Mouse (Mus musculus) lung, embryonic 16.5 days (tissue): ENCODE data around the gene Gm49387. TPM values are rescaled to one million over a fixed set of nuclear protein-coding genes. Genes with fewer than 3 reads are reported as not detected.

Experiments
- ATAC-seq: fragments of 200-750 bp; cut with Nextera tagmentation; 2 replicates; pipeline ENCODE4 v1.8.0; 2017; ENCODE audit warnings: low read depth, mild to moderate bottlenecking, moderate library complexity
- H3K27ac ChIP-seq: fragments of 300-500 bp; sonication (generic); 2 replicates; pipeline ENCODE4 v1.5.1; 2014; ENCODE audit warnings: mild to moderate bottlenecking, control low read depth, low read length
- H3K27me3 ChIP-seq: fragments of 300-500 bp; sonication (generic); 2 replicates; pipeline ENCODE4 v1.6.1; 2014; ENCODE audit warnings: low read depth, low read length, mixed read lengths; ENCODE audit not compliant: control insufficient read depth, insufficient read depth
- H3K36me3 ChIP-seq: fragments of 300-500 bp; sonication (generic); 2 replicates; pipeline ENCODE4 v1.6.1; 2014; ENCODE audit warnings: low read length; ENCODE audit not compliant: control insufficient read depth, insufficient read depth
- H3K4me1 ChIP-seq: fragments of 300-500 bp; sonication (generic); replicated peaks from 2 replicates; pipeline ENCODE4 v1.6.1; 2014; ENCODE audit warnings: low read length, mixed read lengths; ENCODE audit not compliant: control insufficient read depth, insufficient read depth
- H3K4me2 ChIP-seq: fragments of 300-500 bp; sonication (generic); 2 replicates; pipeline ENCODE4 v1.6.1; 2014; ENCODE audit warnings: low read depth, low read length, control low read depth
- H3K4me3 ChIP-seq: fragments of 300-500 bp; sonication (generic); 2 replicates; pipeline ENCODE4 v1.5.1; 2014; ENCODE audit warnings: mild to moderate bottlenecking, low read length, control low read depth
- H3K9ac ChIP-seq: fragments of 300-500 bp; sonication (generic); 2 replicates; pipeline ENCODE4 v1.6.1; 2014; ENCODE audit warnings: low read length, control low read depth
- H3K9me3 ChIP-seq: fragments of 300-500 bp; sonication (generic); 2 replicates; pipeline ENCODE4 v1.6.1; 2016; ENCODE audit warnings: low read length; ENCODE audit not compliant: control insufficient read depth
- WGBS: fragments of 180-500 bp; shearing (Covaris S2); extraction: QIAGEN DNeasy Blood & Tissue Kit; methylation state at CpG from one replicate; pipeline ENCODE4 v1.1.7; 2014; 5-methylcytosine and 5-hydroxymethylcytosine counted together
- polyA plus RNA-seq: library from polyadenylated mRNA; unstranded; fragments of >200 nt; fragmentation: Nextera tagmentation; extraction: Ambion mirVana; gene quantifications from 2 replicates; pipeline ENCODE4 v1.2.1, GENCODE M21; 2015

Gm49387 gene
- polyA plus RNA-seq, 1 experiment from 2014 or later: 1.6 TPM

- Histone ChIP-seq H3K9me3 (peaks cover 3% of the 10 kb centered on the region; the same call in 1 of the 2 replicates), H3K9ac (no peak overlapping the region), H3K4me1 (no peaks in the 10 kb centered on the region; the same call in 1 of the 2 replicates), H3K4me2 (no peak overlapping the region), H3K27ac (no peak overlapping the region), H3K27me3 (no peaks in the 10 kb centered on the region), H3K4me3 (no peak overlapping the region), H3K36me3 (no peaks in the 10 kb centered on the region)
- ATAC-seq: no peak
- 84% methylated on average over 7 of the region's 7 CpGs for WGBS
These were observed 5.2 kb upstream of the Gm49387 start for GRCm38 (mm10) chr14:31645920-31646319.

GRCm38 (mm10) chr14:31644931-31645547 is 4.4 kb upstream of the Gm49387 start:
- H3K4me1 ChIP-seq: peaks cover 3% of the 10 kb centered on the region; the same call in 1 of the 2 replicates
- no peak overlapping the region for H3K27ac ChIP-seq
- no peaks in the 10 kb centered on the region for H3K27me3 ChIP-seq
- H3K4me3 ChIP-seq: no peak overlapping the region
- no peaks in the 10 kb centered on the region for H3K9me3 ChIP-seq
- no peak for ATAC-seq
- H3K9ac ChIP-seq: no peak overlapping the region
- H3K4me2 ChIP-seq: no peak overlapping the region
- H3K36me3 ChIP-seq: no peaks in the 10 kb centered on the region
- 56% methylated on average over 3 of the region's 3 CpGs for WGBS

GRCm38 (mm10) chr14:31644183-31644830 is 3.6 kb upstream of the Gm49387 start:
- Histone ChIP-seq H3K4me3 (no peak overlapping the region), H3K9me3 (no peaks in the 10 kb centered on the region), H3K36me3 (no peaks in the 10 kb centered on the region), H3K27ac (no peak overlapping the region), H3K4me2 (no peak overlapping the region), H3K4me1 (peaks cover 3% of the 10 kb centered on the region; the same call in 1 of the 2 replicates), H3K9ac (no peak overlapping the region), H3K27me3 (no peaks in the 10 kb centered on the region)
- WGBS: 69% methylated on average over 5 of the region's 5 CpGs
- no peak for ATAC-seq

- peak overlapping the region; percentile 72 for H3K4me3 ChIP-seq
- H3K27ac ChIP-seq: peak overlapping the region; percentile 81; the same call in 1 of the 2 replicates
- WGBS: 60% methylated on average over 9 of the region's 9 CpGs
- no peaks in the 10 kb centered on the region for H3K27me3 ChIP-seq
- no peaks in the 10 kb centered on the region for H3K36me3 ChIP-seq
- peak overlapping the region; percentile 77 for H3K9ac ChIP-seq
- peak overlapping the region; percentile 80 for H3K4me2 ChIP-seq
- H3K9me3 ChIP-seq: no peaks in the 10 kb centered on the region
- peaks cover 3% of the 10 kb centered on the region; the same call in 1 of the 2 replicates for H3K4me1 ChIP-seq
- no peak for ATAC-seq
These were observed 953 bp upstream of the Gm49387 start for GRCm38 (mm10) chr14:31641506-31642155.

- 0% methylated on average over 30 of the region's 30 CpGs for WGBS
- ATAC-seq: peak; percentile 98
- peak within 1 kb of the TSS; percentile 80 for H3K4me2 ChIP-seq
These were observed 320 bp upstream of the Gm49387 start, which contains the start of the genes Btd and Hacl1 for GRCm38 (mm10) chr14:31640890-31641505. Btd (plus strand) TSS chr14:31641028. Hacl1 (minus strand) TSS chr14:31641286.

GRCm38 (mm10) chr14:31630677-31631076 is 10.0 kb downstream of the Gm49387 start:
- H3K27me3 ChIP-seq: no peaks in the 10 kb centered on the region
- no peaks in the 10 kb centered on the region for H3K36me3 ChIP-seq
- 74% methylated on average over 7 of the region's 7 CpGs for WGBS
- H3K4me1 ChIP-seq: no peaks in the 10 kb centered on the region
- no peaks in the 10 kb centered on the region for H3K9me3 ChIP-seq
- ATAC-seq: no peak
- H3K9ac ChIP-seq: no peak overlapping the region
- H3K4me3 ChIP-seq: no peak overlapping the region
- H3K4me2 ChIP-seq: no peak overlapping the region
- H3K27ac ChIP-seq: no peak overlapping the region

More at GRCm38 (mm10) chr14:31640890-31641505, 320 bp upstream of the Gm49387 start, which contains the start of the genes Btd and Hacl1:
- Histone ChIP-seq H3K9me3 (no peaks in the 10 kb centered on the region), H3K27ac (peak within 1 kb of the TSS; percentile 81), H3K4me3 (peak within 1 kb of the TSS; percentile 72), H3K27me3 (no peaks in the 10 kb centered on the region), H3K36me3 (no peaks in the 10 kb centered on the region), H3K9ac (peak within 1 kb of the TSS; percentile 77), H3K4me1 (peaks cover 3% of the 10 kb centered on the region; the same call in 1 of the 2 replicates)

GRCm38 (mm10) chr14:31622748-31623147 is 17.9 kb downstream of the Gm49387 start:
- Histone ChIP-seq H3K4me1 (no peaks in the 10 kb centered on the region), H3K27me3 (no peaks in the 10 kb centered on the region), H3K36me3 (no peaks in the 10 kb centered on the region), H3K9me3 (no peaks in the 10 kb centered on the region), H3K9ac (no peak overlapping the region), H3K4me2 (no peak overlapping the region), H3K27ac (no peak overlapping the region), H3K4me3 (no peak overlapping the region)
- no peak for ATAC-seq
- 83% methylated on average over 12 of the region's 12 CpGs for WGBS

- no peaks in the 10 kb centered on the region for H3K27me3 ChIP-seq
- H3K36me3 ChIP-seq: no peaks in the 10 kb centered on the region
- no peaks in the 10 kb centered on the region for H3K9me3 ChIP-seq
- no peak overlapping the region for H3K27ac ChIP-seq
- H3K4me2 ChIP-seq: no peak overlapping the region
- no peaks in the 10 kb centered on the region for H3K4me1 ChIP-seq
- no peak overlapping the region for H3K4me3 ChIP-seq
- ATAC-seq: no peak
- no peak overlapping the region for H3K9ac ChIP-seq
- WGBS: 60% methylated on average over 9 of the region's 9 CpGs
These were observed 20.0 kb downstream of the Gm49387 start for GRCm38 (mm10) chr14:31620591-31621223.
